Mouse (Mus musculus) ES-CJ7 (cell line): ENCODE data around the gene Pitpnm2.
A peak's percentile ranks its signal among the peaks of the same experiment; 100 is the strongest.

Experiments used
- DNase-seq: peaks from one replicate; pipeline ENCODE4 v3.0.0; 2011; ENCODE audit warnings: low read depth, low spot score

The Pitpnm2 gene

DNA sequence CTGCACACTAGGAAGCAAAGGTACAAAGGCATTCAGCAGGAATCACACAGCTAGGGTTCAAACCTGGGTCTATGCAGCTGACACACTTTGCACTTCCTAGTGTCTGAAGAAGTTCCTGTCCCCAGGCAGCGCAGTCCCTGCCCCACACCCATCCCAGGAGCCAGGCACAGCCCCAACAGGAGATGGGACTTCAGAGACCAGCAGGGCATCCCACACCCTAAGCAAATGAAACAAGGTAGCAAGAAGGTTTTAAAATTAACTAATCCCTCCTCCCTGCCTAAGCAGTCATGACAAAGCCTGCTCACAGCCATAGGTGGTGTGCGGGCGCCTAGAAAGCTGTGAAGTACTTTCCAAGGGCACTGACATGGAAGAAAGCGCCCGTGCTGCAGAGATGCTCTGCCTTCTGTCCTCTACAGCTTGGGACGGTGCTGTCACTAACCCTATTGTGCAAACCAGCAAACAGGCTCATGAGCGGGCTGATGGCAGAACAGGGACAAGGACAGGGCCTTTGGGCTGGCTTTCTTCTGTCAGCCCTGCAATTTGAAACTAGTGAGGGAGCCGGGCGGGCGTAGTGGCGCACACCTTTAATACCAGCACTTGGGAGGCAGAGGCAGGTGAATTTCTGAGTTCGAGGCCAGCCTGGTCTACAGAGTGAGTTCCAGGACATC lies 68.9 kb downstream of the Pitpnm2 start:
- peak; percentile 58 for DNase-seq

DNA sequence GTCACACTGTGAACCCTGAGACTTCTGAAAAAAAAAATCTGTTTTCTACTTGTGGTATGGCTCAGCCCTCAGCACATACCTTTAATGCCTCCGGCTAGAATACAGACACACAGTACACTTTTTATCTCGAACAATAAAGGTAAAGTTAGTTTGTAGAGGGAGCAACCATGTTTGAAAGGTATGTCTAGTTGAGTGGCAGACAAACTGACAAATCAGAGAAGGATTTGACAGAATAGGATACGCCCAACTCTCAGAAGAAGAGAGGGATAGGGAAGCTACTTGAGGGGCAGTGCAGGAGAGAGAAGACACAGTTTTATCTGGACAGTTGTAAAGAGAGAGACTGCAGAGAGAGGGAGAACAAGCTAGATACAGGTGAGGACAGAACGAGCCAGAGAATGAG lies 70.1 kb downstream of the Pitpnm2 start:
- DNase-seq: peak; percentile 34

DNA sequence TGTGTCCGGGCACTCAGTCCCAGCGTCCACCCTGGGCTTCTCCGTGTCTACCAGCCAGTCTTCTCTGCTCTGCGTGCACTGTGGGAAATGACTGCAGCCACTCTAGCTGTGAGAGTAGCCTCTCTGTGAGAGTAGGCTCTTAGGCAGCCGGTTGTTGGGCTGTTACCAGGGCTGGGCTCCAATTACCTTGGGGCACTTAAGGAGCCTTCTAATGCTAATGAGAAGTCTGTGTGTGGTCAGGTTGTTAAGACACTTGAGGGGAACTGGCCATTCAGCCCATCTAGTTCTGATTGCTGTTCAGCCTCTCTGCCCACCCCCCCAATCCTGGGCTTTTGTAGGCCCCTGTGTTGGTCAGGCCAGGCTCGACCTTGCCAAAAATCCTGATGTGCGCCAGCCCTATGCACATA lies 72.8 kb downstream of the Pitpnm2 start:
- peak; percentile 89 for DNase-seq

DNA sequence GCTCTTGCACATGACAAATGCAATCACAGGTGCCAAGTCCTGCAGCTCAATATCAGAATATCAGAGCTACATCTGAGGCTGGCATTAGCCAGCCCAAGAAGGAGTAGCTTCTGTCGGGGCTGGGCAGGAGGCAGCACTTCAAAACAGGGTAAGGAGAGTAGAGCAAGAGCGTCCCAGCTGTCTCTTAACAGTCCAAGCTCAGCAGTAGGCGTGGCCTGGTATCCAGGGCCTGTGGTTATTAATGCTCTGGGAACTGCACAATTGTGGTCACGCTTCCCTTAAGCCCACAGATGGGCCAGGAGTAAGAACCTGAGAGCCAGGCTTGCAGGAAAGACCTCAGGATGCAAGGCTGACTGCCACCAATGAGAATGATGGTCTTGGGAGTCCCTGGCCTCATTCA lies 74.4 kb downstream of the Pitpnm2 start:
- no peak for DNase-seq

DNA sequence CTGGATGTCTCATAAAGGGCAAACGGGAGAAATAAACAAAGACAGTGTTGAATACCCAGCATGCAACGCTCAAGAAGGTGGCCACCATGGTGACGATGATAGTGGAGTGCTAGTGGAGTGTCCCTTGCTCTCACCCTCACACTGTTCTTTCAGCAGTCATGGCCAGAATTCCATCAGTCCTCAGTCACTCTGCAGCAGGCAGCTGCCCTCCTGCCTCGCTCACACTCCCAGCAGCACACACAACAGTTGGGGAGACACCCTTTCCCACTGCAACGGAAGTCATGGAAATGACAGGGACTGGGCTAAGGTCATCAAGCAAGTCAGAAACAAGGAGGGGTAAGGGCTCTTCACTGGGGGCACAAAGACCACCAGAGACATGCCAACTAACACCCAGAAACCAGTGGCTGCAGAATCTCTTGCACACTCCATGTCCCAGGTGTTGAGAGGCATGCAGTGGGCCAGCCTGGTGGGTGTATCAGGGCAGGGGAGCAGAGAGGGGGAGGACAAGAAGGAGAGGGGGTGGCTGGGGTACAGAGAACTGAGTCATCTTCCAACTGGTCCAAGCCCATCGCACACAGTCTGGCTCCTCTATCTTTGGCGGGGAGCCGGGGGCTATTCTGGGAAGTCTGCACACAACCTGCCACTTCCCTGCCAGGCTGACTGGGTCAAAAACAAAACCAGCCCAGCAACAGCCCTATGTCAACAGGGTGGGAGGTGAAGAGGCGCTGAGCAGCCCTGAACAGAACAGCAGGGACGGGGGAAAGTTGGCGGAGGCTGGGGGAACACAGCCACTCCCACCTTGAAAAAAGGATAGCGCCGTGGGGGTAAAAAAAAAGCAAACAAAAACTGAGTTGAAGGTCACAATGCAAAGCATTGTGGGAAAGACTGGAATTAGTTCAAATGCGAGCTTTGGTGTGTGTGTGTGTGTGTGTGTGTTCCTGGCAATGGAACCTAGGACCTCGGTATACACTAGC lies 76.3 kb downstream of the Pitpnm2 start:
- DNase-seq: no peak

DNA sequence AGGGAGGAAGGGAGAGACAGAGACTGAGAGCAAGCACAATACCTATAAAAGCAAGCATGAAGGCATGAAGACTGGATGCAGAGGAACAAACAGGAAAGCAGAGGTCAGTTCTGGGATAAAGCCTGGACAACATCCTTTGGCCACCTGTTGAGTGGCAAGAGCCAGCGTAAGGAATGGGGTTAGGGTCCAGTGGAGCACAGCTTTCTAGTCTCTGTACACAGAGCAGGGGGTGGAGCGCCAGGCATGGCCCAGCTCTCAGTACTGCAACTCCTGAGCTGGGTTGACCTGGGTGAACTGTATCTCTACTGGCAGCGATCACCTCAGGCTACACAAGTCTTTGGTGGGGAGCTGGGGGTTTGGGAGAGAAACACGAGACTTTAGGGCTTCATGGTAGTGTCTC lies 77.3 kb downstream of the Pitpnm2 start:
- no peak for DNase-seq

DNA sequence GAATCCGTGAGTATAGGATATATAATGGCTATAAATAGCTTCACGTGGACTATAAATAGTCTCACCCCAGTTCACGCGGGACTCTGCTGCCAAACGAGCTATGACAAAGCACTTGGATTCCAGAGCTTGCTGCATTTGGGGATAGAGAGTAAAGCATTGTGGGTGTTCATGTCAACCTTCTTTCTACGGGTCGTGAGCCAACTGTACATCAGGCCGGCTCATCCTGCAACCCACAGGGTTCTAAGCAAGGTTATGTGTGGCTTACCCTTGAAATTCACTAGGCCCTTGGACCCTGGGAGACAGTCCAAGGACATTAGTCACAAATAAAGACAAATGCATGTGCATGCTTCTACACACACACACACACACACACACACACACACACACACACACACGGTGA lies 77.8 kb downstream of the Pitpnm2 start:
- DNase-seq: no peak

DNA sequence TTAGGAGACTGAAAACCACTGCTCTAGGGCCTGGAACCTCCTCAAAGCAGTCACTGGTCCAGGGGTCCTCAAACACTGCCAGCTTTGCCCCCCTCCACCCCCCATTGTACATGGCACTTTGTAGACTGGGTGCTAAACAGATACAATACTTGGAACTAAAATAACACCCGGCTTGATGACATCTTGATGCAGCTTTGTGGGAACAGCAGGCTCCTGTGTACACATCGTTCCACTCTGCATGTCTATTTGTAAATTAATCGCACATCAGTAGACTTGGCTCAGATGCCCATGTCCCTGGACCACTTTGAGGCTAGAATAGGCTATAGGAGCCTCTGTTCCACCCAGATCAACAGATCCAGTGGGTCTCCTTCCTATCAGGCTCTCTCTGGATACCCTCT lies 80.3 kb downstream of the Pitpnm2 start:
- no peak for DNase-seq

DNA sequence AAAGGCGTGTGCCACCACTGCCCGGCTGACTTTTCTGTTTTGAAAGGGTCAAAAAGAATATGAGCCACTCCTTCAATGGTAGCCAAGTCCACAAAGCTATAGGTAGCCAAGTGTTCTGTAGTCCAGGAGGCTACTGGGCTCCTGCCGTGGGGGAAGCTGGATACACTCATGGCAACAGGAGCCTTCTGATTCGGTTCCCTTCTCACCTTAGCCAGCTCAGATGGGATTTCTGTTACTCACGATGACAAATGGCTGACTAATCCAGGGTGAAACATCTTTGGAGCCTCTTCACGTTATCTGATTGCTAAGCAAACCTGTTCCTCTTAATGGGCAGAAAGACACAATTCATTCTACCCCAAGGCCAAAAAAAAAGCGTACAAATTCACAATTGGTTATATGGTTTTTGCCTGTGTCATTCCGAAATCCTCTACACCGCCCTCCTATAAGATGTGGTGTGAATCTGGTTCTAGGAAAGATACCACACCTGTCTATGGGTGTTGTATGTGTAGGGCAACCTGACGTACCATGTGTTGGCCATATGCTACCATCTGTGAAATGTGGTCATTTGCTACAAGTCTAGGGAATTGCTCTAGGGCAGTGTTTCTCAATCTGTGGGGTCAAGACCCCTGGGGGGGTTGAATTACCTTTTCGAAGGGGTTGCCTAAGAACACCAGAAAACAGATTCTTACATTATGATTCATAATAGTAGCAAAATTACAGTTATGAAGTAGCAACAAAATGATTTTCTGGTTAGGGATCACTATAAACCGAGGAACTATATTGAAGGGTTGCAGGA lies 80.9 kb downstream of the Pitpnm2 start:
- no peak for DNase-seq

DNA sequence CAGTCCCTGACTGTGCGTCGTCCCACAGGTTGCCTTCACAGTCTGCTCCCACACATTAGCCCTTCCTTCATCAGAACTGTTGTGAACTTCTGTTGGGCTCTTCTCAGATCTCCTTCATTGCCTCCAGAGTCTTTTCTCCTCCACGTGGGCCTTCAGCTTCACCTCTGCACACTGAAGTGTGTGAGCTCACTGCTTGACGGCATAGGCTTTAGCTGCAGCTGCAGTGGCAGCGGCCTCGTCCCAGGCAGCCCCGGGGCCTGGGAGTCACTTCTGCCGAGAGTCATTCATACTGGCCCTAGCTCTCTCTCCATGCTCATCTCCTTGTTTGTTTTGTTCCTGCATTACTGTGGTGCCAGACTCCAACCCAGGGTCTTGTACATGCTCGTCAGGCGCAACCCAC lies 81.9 kb downstream of the Pitpnm2 start:
- DNase-seq: no peak

DNA sequence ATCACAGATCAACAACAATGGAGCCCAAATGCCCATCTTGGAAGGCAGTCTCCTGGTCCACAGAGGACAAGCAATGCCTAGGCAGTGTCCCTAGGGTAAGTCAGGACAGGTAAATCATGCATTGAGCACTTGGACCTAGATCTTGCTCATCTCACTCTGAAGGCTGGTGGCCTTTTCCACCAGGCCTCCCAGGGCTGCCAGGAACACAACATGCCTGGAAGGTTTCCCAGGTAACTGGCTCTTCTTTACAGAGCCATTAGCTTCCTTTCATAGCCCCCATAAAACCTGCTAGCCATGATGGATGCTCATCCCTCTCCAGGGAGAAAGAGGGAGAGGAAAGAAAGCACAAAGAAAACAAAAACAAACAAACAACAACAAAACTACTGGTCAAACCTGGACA lies 82.8 kb downstream of the Pitpnm2 start:
- DNase-seq: no peak

DNA sequence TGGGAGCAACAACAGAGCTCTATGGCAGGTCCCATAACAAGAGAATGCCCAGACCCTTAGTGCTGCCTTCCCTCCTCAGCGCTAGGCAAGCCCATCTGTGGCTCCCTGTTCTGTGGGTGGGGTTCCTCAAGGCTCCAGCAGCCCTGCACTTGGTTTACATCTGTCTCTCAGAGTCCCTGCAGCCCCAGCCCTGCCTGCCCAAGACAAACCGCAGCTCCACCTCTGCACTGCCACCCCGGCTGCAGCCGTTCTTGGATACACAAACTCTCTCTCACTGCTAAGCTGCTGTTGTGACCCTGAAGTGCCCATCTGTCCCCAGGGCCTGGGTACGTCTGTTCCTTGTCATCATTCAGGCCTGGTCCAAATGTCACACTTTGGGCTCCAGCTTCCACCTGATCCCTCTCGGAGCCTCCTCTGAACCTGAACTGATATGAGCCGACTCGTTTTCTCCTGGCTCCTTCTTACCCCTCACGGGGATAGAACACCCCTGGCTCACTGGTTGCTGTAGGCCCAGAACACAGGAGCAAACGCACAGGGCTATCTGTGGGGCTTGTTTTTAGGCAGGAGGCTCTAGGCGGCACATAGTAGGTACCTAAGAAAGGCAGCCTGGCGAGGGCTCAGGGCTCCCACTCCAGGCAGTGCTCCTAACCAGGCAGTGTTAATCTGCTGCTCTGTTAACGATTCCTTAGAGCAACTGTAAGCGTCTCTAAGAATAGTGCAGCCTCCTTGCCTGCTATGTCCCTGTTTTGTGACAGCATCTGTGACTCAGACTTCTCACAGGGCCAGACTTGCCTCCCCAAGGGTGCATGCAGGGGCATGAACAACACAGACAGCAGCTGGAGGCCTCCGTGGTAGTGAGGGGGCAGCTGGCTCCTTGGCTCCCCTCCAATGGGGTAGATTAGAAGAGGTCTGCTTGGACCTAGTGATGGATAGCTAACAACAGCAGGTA lies 83.7 kb downstream of the Pitpnm2 start:
- DNase-seq: no peak

DNA sequence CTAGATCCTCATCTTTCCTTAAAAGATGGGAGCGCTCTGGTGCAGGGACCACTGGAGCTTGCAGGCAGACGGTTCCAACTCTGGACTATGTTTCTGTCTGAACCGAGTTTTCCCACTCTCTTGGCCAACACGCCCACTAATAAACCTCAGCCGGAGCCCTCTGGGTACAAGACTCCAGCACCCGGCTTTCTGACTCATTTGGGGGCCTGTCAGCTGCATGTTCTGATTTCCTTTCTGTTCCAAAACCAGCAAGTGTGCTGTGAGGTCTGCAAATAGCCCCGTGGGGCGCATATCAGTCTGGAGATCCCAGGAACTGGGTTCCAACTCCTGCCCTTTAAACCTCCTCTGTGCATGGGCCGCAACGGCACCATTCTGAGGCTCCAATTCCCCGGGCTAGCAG lies 86.1 kb downstream of the Pitpnm2 start:
- DNase-seq: no peak

DNA sequence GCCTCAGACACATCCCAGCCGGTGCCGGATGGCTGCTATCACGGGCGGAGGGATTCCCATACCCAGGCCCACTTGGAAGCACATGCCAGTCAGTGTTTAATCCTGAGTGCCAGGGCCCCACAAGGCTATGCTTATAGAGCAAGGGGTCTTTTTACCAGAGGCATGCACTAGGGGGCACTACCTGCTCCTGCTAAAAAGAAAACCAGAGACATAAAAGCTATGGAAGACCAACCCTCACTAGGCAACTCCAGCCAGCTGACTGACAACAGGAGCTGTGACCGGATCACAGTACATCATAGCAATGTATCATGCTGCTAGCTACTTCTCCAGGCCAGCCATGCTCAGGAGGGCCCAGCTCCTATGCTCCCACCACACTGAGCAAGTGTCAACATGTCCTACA lies 87.0 kb downstream of the Pitpnm2 start:
- peak; percentile 76 for DNase-seq

DNA sequence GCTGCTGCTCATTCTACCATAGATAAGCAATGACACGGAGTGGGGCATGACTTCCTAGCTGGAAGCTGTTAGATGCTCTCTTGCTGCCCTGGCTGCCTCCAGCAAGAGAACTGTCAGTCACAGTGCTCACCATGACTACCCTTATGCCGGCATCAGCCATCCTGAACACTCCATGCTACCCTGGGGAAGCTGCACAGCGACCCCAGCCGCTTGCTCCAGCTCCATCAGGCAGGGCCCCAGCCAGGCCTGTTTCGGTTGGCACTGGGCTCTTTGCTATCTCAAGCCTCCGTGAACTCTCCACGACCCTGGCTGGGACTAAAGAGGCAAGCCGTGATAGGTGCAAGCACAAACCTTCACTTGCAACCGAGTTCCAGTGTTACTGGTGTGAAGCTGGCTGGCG lies 87.7 kb downstream of the Pitpnm2 start:
- DNase-seq: no peak

DNA sequence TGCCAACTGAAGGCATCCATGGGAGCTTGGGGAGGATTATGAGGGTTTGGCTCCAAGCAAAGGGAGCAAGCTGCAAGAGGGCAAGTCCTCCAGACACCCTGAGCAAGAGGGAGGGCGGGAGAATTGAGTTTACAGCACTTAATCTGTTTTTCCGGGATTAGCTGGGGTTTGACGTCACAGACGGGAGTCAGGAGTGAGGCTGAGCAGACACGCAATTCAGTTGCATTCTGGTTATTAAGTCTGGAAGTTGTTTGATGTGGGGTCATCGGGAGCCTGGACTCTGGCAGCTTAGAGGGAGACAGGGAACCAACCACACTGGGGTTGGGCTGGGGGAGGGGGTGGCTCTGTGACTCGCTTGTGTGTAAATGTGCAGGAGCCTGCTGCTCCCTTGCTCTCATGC lies 90.1 kb downstream of the Pitpnm2 start:
- no peak for DNase-seq

DNA sequence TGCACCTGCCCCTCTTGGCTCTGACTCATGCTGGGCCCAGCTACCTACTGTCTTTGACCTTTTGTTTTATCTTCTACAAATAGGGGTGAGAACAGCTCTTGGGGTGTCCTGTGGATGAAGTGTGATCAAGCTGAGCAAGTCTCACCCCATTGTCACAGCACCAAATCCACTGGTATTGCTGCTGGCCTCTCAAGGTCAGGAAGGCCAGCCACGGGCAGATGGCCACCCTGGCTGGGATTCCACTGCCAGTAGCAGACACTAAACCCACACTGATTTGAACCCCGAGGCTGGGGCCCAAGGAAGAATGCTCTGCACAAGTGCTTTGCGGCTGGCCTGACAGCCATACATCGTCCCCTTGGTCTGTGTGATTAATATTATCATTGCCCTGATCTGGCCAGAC lies 91.3 kb downstream of the Pitpnm2 start:
- no peak for DNase-seq

DNA sequence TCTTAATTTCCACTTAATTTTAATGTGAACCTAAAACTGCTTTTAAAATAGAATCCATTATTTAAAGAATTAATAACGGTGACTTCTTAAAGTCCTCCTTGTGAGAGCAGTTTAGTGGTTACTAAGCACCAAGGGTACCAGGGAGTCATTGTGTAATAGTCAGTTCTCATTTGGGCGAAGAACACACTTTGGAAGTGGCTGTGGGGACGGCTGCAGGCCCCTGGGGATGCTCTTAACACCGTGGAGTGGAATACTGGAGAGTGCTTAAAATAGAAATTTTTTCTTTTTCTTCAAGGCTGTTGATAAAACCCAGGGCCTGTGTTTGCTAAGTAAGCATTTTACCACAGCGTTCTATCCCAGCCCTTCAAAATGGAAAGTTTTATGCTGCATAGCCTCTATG lies 93.6 kb downstream of the Pitpnm2 start:
- DNase-seq: no peak

DNA sequence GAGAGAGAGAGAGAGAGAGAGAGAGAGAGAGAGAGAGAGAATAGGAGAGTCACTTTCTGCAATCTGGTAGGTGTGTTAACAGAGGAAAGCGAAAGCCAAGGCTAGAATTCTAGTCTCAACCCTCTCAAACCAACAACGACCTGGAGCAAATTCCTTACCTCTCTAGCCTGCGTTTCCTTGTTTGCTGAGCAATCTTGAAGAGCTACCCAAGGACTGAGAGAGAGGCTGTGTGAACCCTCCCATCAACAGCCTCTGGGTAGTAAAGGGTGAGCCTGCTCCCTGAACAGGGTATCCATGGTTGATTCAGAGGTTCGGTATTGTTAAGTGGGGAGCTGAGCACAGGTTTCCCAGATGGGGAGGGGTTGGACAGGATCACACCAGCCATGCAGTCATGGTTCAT lies 96.8 kb downstream of the Pitpnm2 start:
- no peak for DNase-seq

DNA sequence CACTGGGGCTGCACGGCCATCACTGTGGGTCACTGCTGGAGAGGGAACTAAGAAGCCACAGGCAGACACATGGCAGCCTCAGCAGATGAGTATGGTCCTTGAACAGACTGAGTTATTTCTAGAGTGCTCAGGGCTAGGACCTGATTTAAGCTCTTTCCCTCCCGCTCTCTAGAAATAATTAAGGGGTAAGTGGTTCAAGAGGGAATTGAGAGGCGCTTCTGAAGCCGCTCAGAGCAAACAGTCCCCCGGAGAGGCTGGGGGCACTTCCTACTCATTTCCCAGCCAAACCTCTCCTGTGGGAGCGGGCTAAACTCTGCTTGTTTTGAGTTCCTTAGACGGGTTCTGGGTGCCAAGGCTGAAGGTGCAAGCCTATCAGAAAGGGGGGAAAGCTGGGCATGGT lies 98.7 kb downstream of the Pitpnm2 start:
- no peak for DNase-seq

DNA sequence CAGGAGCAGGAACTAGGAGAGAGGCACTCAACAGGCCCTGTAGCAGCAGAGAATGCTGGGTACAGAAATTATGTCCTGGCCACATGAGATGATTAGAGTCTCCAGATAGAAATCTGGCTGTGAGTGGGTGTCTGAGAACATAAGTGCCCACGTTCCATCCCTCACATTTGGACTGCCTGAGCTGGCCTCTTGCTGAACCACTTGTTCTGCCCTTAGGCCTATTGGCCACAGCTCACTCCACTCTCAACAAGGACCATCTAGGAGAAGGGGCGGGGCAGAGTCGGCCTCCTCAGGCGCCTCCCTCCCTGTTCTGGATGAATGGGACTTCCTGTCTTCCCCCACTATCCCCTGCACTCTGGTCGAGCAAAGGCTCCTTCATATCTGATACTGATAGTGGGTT lies 100.5 kb downstream of the Pitpnm2 start:
- no peak for DNase-seq
